Mouse (Mus musculus) kidney, postnatal 36 days (tissue): Measurements from ENCODE around the gene Cilp.
"Not testable (repeated sequence)": the region's sequence is repeated elsewhere in the genome, so short reads cannot be mapped to it uniquely, and the experiment has no call there.

Experiments
- DNase-seq, 2 experiments: peaks; one replicate each; pipeline ENCODE4 v3.0.0; 2021 to 2022; ENCODE audit warnings: mixed read lengths in 2 of 2

Gene Cilp

DNA sequence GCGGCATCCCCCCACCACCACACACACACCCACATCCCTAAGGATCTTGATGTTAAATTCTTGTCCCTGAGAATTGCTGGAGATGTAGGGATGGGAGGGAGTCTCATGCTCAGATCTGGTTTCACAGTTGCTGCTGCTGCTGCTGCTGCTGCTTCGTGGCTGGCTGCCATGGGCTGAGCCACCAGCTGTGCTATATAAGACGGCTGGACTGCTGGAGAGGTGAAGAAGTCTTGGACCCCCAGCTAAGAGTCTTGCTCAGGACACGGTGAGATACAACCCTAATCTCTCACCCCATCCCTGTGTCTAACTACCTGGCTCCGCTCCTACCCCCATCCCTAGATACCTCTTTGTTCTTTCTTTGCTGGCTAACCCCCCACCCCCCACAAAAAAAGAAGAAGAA lies at the start of gene Cilp:
Gene Cilp (plus strand): TSS at position 222 of the 400 bp plus-strand sequence.
- peak in 1 of 2 experiments; percentile 28 for DNase-seq

DNA sequence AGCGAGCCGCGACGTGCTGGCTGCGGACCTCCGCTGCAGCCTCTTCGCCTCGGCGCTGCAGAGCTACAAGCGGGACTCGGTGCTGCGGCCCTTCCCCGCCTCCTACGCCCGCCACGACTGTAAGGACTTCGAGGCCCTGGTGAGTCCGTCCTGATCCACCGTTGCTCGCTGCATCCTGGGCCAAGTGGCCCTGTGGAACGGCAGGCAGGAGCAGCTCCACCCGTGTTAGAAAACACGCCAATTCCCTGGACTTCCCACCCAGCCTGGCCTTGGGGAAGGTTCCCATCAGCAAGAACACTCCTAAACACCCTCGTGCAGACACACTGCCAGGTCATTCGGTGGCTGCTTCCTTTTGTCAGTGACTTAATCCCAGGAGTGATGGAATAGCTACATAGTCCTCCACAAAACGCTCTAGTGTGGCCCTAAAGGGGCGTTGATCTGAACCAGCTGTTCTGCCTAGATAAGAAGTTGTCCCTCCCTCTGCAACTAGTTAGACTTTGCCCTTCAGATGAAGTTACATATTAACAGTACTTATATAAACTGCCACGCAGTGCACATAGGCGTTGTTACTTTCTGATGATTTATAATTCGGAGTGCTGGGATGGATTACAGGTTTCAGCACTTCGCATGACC lies 49.4 kb upstream of the Cilp start:
- peak in 1 of 2 experiments; percentile 57 for DNase-seq

- no peak for DNase-seq
Observed at GRCm38 (mm10) chr9:65216972-65217371, 48.0 kb upstream of the Cilp start.

GRCm38 (mm10) chr9:65217661-65218060 lies 47.3 kb upstream of the Cilp start:
- DNase-seq: peak; percentile 57 to 73

GRCm38 (mm10) chr9:65218916-65219315 lies 46.1 kb upstream of the Cilp start:
- no peak for DNase-seq

GRCm38 (mm10) chr9:65220398-65220797 lies 44.6 kb upstream of the Cilp start:
- not testable (repeated sequence) for DNase-seq

DNA sequence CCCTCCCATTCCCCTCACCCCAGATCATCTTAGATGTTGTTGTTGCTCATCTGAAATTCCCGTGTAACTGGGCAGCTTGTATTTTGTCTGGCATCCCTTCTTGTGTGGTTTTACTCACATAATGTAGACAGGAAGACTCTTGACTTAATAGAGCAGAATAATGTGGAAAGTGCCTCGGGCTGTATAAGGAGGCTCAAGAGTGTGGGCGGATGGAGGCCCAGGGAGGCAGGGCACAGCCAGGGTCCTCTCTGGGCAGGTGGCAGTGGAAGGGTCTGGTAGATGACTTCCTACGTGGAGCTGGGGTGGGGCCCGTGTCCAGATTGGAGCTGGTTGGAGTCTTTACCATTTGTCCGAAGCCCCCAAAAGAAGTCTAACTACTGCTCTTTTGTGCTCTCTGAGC lies 41.1 kb upstream of the Cilp start:
- DNase-seq: no peak

DNA sequence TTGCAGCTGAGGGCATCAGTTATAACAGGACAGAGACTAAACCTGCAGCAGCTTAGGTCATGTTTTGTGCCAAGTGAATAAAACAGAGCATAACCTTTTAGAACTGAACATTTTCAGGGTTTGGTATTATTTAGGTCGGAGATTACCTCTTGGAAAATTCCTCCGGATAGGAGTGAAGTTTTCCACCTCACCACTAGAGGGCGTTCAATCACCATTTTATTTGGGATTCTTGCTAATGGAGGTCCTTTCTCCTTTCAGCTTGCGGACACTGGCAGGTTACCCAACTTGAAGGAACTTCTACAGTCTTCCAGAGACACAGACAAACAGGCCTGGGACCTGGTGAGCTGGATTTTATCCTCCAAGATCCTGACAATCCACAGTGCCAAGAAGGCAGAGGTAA lies 39.2 kb upstream of the Cilp start:
- DNase-seq: peak in 1 of 2 experiments; percentile 62

- DNase-seq: no peak
Observed at GRCm38 (mm10) chr9:65230250-65230649, 34.7 kb upstream of the Cilp start.

DNA sequence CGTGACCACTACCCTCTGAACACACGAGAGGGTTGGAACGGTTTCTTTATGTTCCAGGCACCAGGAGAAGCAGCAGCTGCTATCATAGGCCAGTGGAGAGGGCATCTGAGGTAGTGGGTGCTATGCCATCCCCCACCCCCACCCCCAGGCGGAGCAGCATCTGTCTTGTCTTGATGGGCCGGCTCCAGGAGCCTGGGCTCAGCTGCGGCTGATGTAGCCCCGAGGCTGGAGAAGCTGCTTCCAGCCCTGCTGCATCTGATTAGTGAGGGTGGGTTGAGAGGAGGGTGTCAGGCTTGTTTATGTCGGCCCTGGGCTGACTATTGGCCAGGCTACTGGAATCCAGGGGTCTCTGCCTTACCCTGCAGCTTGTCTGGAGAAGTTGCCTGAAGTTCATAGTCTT lies 33.7 kb upstream of the Cilp start:
- DNase-seq: no peak

DNA sequence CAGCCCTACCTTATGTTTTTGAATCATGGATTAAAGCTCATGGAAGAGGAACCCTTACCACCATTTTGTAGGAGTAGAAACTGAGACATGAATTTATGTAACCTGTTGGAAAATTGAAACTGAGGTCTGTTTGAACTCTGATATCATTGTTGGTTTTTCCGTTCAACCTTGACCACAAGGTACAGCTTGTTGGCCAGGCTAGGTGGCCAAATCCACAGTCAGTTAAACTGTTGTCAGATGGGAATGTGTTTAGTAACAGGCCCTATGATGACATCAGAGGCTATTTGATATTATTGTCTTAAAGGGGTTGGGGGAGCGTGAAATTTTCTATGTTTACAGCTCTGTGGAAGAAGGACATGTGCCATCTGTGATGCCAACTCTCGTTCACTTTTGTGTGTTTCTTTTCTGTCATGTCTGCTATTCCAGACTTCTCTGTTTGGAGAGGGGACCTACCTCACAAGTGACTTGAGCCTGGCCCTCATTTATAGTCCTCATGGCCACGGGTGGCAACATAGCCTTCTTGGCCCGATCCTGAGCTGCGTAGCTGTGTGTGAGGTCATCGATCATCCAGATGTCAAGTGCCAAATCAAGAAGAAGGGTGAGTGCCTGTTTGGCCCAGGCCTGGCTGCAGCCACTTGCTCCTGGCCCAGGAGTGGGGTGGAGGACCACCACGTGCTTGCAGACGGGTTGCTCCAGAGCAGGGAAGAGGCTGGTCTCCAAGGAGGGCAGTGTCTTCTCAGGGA lies 31.6 kb upstream of the Cilp start:
- DNase-seq: no peak

DNA sequence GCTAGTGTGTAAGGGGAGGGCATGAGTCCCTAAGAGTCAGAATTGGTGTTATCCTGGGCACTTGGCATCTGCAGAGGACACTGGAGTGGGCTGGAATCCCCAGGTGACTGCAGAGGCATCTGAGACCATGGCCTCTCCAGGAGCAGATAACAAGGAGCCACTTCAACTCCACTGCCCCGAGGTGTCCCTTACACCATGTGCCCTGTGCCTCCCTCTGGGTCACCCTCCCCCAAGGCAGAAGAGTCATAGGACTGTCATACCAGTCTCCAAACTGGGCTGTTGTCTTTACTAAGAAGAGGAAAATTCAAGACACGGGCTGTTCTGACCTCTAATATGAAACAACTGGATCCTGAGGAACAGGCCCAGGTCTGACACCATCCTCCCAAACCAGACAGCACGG lies 30.2 kb upstream of the Cilp start:
- no peak for DNase-seq

DNA sequence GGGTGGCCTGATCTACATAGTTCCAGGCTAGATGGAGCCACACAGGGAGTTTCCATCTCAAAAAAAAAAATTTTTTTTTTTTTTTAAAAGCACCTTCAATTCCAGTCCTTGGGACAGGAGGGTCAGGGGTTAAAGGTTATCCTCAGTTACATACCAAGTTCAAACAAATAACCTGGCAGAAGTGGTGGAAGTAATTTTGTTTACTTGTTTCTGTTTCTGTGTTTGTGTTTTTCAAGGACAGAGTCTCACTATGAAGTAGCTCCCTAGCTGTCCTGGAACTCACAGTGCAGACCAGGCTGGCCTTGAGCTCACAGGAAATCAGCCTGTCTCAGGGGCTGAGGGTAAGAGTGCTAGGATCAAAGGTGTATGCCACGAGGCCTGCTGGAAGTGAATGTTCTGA lies 29.4 kb upstream of the Cilp start:
- no peak for DNase-seq

GRCm38 (mm10) chr9:65237616-65238015 lies 27.4 kb upstream of the Cilp start:
- no peak for DNase-seq

- DNase-seq: peak in 1 of 2 experiments; percentile 38
Observed at GRCm38 (mm10) chr9:65238191-65238760, 26.7 kb upstream of the Cilp start.

GRCm38 (mm10) chr9:65239176-65239575 lies 25.8 kb upstream of the Cilp start:
- DNase-seq: no peak

DNA sequence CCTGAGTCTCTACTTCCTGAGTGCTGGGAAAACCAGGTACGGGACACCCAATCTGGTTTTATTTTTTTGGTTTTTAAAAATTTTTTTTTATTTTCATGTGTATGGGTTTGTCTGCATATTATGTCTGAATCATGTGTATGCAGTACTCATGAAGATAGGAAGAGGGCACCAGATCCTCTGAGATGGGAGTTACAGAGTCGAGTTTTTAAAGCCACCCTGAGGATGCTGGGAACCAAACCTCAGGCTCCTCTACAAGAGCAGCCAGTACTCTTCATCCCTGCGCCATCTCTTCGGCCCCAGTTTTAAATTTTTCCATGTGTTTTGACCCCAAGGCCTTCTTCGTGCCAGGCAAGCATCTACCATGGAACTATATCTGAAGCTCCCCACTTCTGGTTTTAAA lies 25.2 kb upstream of the Cilp start:
- no peak for DNase-seq

DNA sequence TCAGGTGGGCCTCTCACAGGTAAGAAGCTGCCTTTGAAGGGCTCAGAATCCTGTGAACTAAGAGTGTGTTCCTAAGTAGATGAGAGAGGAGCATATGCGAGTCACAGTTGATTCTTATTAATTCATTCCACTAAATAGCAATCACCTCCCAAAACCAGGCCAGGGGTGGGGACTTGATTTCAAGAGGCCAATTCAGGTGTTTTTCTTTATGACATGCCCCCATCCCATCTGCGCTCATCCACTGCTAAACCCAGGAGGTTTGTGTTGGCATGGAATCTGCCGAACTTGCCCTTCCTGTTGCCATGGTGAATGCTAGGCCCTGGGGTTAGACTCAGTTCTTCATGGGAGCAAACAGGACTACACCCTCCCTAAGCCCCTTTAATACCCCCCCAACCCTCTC lies 24.4 kb upstream of the Cilp start:
- DNase-seq: no peak

GRCm38 (mm10) chr9:65241973-65242372 lies 23.0 kb upstream of the Cilp start:
- no peak for DNase-seq

DNA sequence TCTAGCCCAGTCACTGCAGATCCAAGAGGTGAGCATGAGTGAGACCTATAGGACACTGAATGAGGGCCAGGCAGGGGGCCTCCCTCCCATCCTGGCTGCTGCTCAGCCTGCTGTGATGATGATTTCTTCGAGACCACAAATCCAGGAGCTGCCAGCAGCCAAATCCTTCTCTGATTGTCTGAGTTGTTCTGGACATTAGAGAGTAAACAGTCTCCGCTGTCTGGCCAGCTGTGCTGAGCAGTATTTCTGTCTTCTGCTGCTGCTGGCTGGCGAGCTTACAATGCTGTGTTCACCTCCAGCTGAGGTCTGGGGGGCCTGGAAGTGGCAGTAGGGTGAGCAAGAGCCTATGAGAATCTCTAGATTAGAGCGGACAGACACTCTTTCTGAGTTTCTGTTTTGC lies 21.7 kb upstream of the Cilp start:
- DNase-seq: no peak

DNA sequence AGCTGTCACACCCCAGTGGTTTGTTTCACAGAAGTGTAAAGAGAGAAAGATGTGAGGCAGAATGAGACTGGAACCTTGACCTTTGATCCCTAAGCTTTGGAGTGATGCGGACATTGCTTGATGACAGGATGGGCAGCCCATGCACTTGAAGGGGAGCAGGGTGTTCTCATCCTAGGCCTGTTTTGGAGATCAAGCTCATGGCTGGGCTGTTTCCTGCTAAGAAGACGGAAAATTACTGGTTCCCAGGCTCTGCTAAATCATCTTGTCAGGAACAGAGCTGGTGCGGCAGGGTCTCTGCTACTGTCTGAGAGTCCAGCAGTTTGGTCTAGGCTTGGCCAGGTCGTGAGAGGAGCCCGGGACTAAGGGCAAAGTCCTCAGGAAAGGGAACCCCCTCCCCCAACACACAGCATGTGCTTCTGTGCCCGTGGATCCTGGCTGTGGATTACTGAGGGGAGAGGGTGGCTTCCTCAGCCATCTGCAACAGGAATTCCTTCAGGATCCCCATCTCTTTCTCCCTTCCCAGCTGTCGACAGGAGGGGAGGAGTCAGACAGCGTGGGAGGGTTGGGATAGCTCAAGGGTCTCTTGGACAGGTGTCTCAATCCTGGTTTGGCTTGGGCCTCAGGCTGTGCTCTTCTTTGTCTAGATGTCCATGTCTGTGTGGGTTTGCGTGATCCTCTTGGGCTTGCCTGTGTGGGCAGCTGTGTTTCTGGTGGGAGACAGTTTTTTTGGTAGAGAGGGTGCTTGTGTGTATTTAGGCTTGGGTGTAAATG lies 20.8 kb upstream of the Cilp start:
- peak; percentile 48 to 64 for DNase-seq

DNA sequence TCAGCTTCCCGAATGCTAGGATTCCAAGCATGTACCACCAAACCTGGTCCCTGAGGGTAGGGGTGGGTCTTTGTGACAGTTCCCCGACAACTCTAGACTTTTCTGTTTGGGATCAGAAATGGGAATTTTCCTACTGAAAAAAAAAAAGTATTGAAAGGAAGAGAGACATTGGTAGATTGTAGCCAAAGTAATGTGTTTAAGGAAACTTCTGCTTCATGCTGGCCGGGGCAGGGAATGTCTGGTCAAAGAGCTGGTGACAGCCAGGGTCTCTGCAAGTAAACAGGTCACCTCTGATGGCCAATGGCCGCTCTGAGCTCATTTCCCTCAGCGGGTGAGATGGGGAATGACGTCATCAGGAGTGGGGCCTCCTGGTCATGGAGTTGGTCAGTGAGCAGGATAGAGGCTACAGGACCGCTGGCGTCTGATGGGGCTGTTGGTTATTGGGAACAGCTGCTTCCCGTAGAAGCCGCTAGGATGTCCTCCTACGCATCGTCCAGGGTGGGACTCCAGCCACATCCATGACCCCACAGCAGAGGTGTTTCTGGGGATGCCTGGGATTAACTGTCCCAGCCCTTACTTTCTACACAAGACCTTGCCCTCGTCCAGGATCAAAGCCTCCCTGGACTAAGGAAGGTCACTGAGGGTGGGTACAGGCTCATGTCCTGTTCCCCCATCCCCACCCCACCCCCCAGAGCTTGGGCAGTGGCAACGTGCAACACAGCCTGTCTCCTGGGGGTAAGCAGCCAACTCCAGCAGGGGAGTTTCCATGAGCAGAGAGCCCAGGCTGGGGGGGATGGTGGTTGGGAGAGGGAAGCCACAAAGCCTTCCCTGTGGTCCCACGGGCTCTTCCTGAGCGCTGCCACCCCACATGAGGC lies 17.2 kb upstream of the Cilp start:
- DNase-seq: no peak

DNA sequence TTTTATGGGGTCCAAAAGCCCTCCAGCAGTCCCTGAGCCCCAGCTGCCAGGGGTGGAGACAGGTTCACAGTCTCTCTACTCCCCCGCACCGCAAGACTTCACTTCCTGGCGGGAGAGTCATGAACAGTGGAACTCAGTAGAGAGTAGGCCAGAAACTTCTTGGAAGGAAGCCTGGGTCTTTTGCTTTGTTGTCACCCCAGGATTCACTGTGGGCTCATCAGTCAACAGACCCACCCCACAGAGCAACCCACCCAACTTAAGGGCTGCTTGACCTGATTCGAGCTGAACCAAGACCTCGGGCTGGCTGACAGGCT lies 16.6 kb upstream of the Cilp start:
- DNase-seq: no peak
